Mouse (Mus musculus) heart, embryonic 11.5 days (tissue): ENCODE measurements around the gene Ldlrap1. TPM values are rescaled to one million over a fixed set of nuclear protein-coding genes. Genes with fewer than 3 reads are reported as not detected.

Experiments
- ATAC-seq: fragments of 200-750 bp; cut with Nextera tagmentation; replicated peaks from 2 replicates; pipeline ENCODE4 v1.8.0; 2017; ENCODE audit warnings: moderate library complexity; ENCODE audit not compliant: insufficient number of reproducible peaks, low FRiP score, low TSS enrichment
- H3K27ac ChIP-seq: fragments of 300-500 bp; sonication (generic); 2 replicates; pipeline ENCODE4 v1.5.1; 2014; ENCODE audit warnings: mild to moderate bottlenecking, low read depth, low read length
- H3K27me3 ChIP-seq: fragments of 300-500 bp; sonication (generic); 2 replicates; pipeline ENCODE4 v1.6.1; 2014; ENCODE audit warnings: mild to moderate bottlenecking, low read length, mixed read lengths; ENCODE audit not compliant: control insufficient read depth, insufficient read depth
- H3K36me3 ChIP-seq: fragments of 300-500 bp; sonication (generic); 2 replicates; pipeline ENCODE4 v1.6.1; 2014; ENCODE audit warnings: mild to moderate bottlenecking, low read length, moderate library complexity, mixed read lengths; ENCODE audit not compliant: control insufficient read depth, insufficient read depth
- H3K4me1 ChIP-seq: fragments of 300-500 bp; sonication (generic); 2 replicates; pipeline ENCODE4 v1.6.1; 2014; ENCODE audit warnings: low read length; ENCODE audit not compliant: control insufficient read depth, insufficient read depth
- H3K4me2 ChIP-seq: fragments of 300-500 bp; sonication (generic); 2 replicates; pipeline ENCODE4 v1.6.1; 2014; ENCODE audit warnings: mild to moderate bottlenecking, moderate library complexity
- H3K4me3 ChIP-seq: fragments of 300-500 bp; sonication (generic); 2 replicates; pipeline ENCODE4 v1.5.1; 2014; ENCODE audit warnings: low read depth, low read length
- H3K9ac ChIP-seq: fragments of 300-500 bp; sonication (generic); 2 replicates; pipeline ENCODE4 v1.6.1; 2014; ENCODE audit warnings: mild to moderate bottlenecking, low read depth, low read length, moderate library complexity
- H3K9me3 ChIP-seq: fragments of 300-500 bp; sonication (generic); replicated peaks from 2 replicates; pipeline ENCODE4 v1.6.1; 2016; ENCODE audit warnings: low read length; ENCODE audit not compliant: control insufficient read depth
- WGBS: fragments of 180-500 bp; shearing (Covaris S2); extraction: QIAGEN DNeasy Blood & Tissue Kit; methylation state at CpG from one replicate; pipeline ENCODE4 v1.1.7; 2014; ENCODE audit not compliant: insufficient replicate concordance; 5-methylcytosine and 5-hydroxymethylcytosine counted together
- polyA plus RNA-seq: library from polyadenylated mRNA; unstranded; fragments of >200 nt; fragmentation: Nextera tagmentation; extraction: Ambion mirVana; gene quantifications from 2 replicates; pipeline ENCODE4 v1.2.1, GENCODE M21; 2014

Ldlrap1 gene
- polyA plus RNA-seq, 1 experiment from 2014 or later = 13.5 TPM

DNA sequence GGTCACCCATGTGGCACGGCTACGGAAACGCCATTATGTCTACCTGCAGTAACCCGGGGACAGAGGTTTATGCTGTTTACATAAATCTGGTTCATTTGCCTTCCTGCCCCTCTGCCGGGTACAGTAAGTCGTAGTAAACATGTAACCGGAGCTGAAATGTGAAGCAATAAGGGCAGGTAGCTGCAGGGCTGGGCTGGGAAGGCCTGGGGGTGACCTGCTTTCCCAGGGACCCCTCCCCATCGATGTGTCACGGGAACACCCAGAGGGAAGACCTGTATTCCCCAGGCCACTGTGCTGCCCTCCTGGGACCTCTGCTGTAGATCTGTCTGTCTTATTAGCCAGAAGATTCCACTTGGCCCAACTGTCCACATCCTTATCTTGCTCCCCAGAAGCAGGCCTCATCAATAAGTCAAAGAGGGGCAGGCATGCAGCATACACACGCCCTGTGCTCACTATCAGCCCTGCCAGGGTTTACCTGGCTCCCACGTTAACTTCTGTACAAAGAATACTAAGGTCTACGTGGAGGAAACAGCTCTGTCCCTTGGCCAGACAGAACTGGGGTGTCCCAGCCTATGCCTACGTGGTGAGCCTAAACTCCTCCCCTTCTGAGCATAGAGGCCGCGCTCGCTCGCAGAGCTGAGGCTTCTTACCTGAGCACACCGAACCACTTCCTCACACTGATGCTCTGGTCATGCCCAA lies 16.0 kb downstream of the Ldlrap1 start:
- no peak overlapping the region for H3K4me2 ChIP-seq
- H3K4me3 ChIP-seq = no peak overlapping the region
- no peak overlapping the region for H3K9ac ChIP-seq
- H3K4me1 ChIP-seq = peaks cover 45% of the 10 kb centered on the region
- H3K9me3 ChIP-seq = no peaks in the 10 kb centered on the region
- no peaks in the 10 kb centered on the region for H3K27me3 ChIP-seq
- no peaks in the 10 kb centered on the region for H3K36me3 ChIP-seq
- WGBS = 76% methylated on average over 18 of the region's 18 CpGs
- no peak; the same call in 1 of the 2 replicates for ATAC-seq
- H3K27ac ChIP-seq = no peak overlapping the region; the same call in 1 of the 2 replicates

DNA sequence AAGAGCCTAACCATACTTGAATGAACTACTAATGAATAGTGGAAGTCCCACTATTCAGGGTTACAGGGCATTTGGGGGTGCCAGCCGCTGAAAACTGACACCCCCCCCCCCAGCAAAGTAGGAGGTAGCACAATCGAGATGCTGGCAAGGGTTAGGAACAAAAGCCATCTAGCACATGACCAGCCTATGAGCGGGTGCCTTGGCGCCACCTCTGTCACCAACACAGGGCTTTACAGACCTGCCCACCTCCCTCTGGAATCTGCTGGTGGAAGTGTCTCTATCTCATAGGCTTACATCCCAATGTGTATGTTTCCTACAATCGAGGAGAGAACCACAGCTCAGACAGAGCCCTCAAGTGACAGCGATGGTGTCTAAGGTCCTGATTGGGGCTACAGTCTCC lies 17.0 kb downstream of the Ldlrap1 start:
- Histone ChIP-seq H3K4me1 (peaks cover 35% of the 10 kb centered on the region), H3K9me3 (no peaks in the 10 kb centered on the region), H3K4me2 (no peak overlapping the region), H3K27me3 (no peaks in the 10 kb centered on the region), H3K9ac (no peak overlapping the region), H3K27ac (no peak overlapping the region), H3K36me3 (no peaks in the 10 kb centered on the region), H3K4me3 (no peak overlapping the region)
- 75% methylated on average over 6 of the region's 6 CpGs for WGBS
- ATAC-seq = no peak

DNA sequence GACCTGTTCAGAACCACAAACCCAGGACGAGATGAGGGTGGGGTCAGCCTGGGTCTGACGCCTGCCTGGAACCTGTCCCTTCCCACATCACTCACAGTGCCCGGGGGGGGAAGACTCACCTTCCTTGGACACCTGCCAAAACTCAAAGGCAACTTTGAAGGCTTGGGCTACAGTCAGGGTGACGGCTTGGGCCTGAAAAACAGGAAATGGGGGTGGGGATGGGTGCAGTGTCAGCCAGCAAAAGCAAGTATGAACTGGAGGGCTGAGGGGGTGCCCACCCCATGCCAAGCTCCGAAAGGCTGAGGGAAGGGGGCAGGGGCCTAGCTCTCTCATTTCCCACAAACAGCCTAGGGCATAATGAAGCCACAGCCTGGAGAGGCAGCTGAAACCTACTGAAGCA lies 17.6 kb downstream of the Ldlrap1 start:
- Histone ChIP-seq H3K4me1 (peaks cover 35% of the 10 kb centered on the region), H3K36me3 (no peaks in the 10 kb centered on the region), H3K4me3 (no peak overlapping the region), H3K9ac (no peak overlapping the region), H3K9me3 (no peaks in the 10 kb centered on the region), H3K27me3 (no peaks in the 10 kb centered on the region), H3K27ac (no peak overlapping the region), H3K4me2 (no peak overlapping the region)
- WGBS = 70% methylated on average over 5 of the region's 5 CpGs
- no peak for ATAC-seq

DNA sequence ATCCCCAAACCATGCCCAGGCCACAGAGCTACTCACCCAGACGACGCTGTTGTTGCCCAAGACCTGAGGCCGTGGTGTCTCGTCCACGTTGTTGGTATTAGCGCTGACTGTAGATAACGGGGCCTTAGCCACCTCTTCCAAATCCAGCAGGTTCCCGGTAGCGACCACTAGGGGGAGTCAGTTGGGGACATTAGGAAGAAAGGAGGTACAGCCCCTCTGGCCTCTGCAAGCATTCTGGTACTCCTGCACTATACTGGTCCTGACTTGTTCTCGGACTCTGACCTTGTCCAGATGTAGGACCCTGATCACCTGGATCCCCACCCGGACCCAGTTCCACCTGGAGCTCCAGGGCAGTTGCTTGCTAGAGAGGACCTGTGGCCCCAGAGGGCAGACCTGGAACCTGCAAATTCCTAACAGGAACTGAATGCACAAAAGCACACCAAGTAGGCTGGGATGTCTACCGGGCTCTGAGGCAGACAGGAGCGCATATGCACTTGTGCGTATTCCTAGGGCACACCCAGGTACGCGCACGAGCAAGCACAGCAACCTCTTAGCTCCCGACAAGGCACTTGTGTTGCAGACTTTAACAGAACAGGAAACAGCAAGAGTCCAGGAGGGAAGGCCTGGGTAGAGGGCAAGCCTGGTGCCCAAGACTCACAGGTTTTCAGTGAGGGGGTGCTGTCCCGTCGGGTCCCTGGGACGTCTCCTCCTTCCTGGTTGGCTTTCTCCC lies 18.4 kb downstream of the Ldlrap1 start:
- Histone ChIP-seq H3K9me3 (no peaks in the 10 kb centered on the region), H3K27me3 (no peaks in the 10 kb centered on the region)
- 62% methylated on average over 21 of the region's 21 CpGs for WGBS

GRCm38 (mm10) chr4:134745900-134746661 lies 21.7 kb downstream of the Ldlrap1 start:
- 82% methylated on average over 16 of the region's 16 CpGs for WGBS
- H3K4me3 ChIP-seq = no peak overlapping the region
- H3K4me1 ChIP-seq = peaks cover 19% of the 10 kb centered on the region
- H3K4me2 ChIP-seq = no peak overlapping the region
- no peak overlapping the region for H3K9ac ChIP-seq
- H3K9me3 ChIP-seq = no peaks in the 10 kb centered on the region
- no peaks in the 10 kb centered on the region for H3K27me3 ChIP-seq
- H3K36me3 ChIP-seq = no peaks in the 10 kb centered on the region
- H3K27ac ChIP-seq = no peak overlapping the region
- no peak for ATAC-seq

More for the DNA sequence above, 18.4 kb downstream of the Ldlrap1 start:
- Histone ChIP-seq H3K36me3 (no peaks in the 10 kb centered on the region), H3K27ac (no peak overlapping the region), H3K4me3 (no peak overlapping the region), H3K9ac (no peak overlapping the region), H3K4me2 (no peak overlapping the region), H3K4me1 (peaks cover 27% of the 10 kb centered on the region)
- no peak for ATAC-seq

- H3K4me2 ChIP-seq = no peak overlapping the region
- no peak overlapping the region for H3K4me3 ChIP-seq
- H3K27me3 ChIP-seq = no peaks in the 10 kb centered on the region
- H3K36me3 ChIP-seq = no peaks in the 10 kb centered on the region
- whole genome bisulfite sequencing = 56% methylated on average over 16 of the region's 16 CpGs
- no peak overlapping the region for H3K9ac ChIP-seq
- H3K9me3 ChIP-seq = no peaks in the 10 kb centered on the region
- no peak overlapping the region for H3K27ac ChIP-seq
- H3K4me1 ChIP-seq = peaks cover 16% of the 10 kb centered on the region
- ATAC-seq = no peak
These were observed 23.8 kb downstream of the Ldlrap1 start for GRCm38 (mm10) chr4:134743881-134744633.

DNA sequence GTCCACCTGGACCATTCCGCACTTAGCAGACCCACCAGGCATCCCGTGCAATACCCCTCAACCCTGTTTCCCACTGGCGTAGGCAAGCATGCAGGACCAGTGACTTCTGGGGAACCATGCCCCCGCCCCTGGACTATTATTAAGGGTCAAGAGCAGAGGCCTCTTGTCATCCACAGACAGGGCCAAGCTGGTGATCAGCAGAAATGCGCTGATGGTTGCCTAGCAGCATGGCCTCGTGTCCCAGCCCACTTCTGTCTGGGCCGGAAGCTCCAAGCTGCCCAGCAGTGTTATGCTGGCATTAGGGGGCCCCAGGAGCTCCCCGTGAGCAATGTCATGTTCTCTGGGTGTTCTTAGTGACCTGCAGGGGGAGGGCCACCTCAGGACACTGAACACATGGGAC lies 25.9 kb downstream of the Ldlrap1 start:
- ATAC-seq = no peak
- H3K9ac ChIP-seq = no peak overlapping the region
- no peak overlapping the region for H3K27ac ChIP-seq
- no peaks in the 10 kb centered on the region for H3K9me3 ChIP-seq
- H3K27me3 ChIP-seq = no peaks in the 10 kb centered on the region
- H3K36me3 ChIP-seq = no peaks in the 10 kb centered on the region
- 65% methylated on average over 8 of the region's 8 CpGs for WGBS
- H3K4me2 ChIP-seq = no peak overlapping the region
- H3K4me3 ChIP-seq = no peak overlapping the region
- peaks cover 16% of the 10 kb centered on the region for H3K4me1 ChIP-seq

- 87% methylated on average over 4 of the region's 4 CpGs for WGBS
- Histone ChIP-seq H3K4me2 (no peak overlapping the region), H3K27me3 (no peaks in the 10 kb centered on the region), H3K4me1 (peaks cover 16% of the 10 kb centered on the region), H3K36me3 (no peaks in the 10 kb centered on the region), H3K27ac (no peak overlapping the region), H3K4me3 (no peak overlapping the region), H3K9me3 (no peaks in the 10 kb centered on the region), H3K9ac (no peak overlapping the region)
- no peak for ATAC-seq
These were observed 27.6 kb downstream of the Ldlrap1 start for GRCm38 (mm10) chr4:134740186-134740585.
